Mouse (Mus musculus): Measurements from ENCODE around the gene Osbpl11. TPM values are rescaled to one million over a fixed set of nuclear protein-coding genes. Genes with fewer than 3 reads are reported as not detected.

The Osbpl11 gene
- total RNA-seq, 4 experiments from 2014 or later = 16.1 to 21.6 (median 17.0) TPM

DNA sequence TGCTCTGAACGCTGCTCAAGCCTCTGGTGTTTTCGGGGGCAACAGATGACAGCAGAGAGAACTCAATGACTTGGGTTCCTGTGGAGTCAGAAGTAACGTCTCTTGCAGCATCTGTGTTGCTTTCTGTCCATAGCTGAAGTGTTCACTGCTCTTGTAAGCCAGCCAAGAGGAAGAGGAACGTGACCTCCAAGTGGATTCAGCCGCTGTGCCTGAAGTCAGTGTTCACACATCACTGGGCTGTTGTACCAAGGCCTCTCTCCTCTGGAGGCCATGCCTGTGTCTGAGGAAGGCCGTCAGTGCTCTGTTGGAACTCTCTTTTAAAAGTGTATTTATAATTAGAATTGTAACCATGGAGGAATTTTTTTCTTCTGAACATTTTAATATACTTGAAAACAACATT is 57.2 kb downstream of the Osbpl11 start:
- DNase-seq (ENCODE audit: low spot score) = no peak

DNA sequence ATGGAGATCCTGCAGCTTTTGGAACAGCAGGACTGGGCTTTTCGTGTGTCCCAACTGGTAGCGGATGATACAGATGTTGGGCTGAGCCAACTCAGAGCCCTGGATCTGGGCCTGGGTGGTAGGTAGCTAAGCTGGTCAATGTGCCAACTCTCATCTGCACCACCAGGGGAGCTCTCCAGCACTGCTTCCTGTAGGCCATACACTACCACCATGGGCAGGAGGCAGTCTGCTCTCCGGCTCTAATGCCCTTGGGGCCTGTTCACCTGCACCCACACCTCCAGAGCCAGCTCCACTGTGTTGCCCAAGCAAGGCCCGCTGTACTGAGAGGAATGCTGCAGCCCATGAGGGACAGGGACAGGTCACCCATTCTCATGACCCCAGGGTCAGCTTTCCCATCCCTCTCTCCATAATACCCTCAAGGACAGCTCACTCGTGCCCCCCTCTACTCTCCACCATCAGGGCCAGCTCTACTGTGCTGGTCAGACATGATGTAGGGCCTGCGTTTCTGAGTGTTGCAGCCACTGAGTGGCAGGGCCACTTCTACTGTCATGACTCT is 59.3 kb downstream of the Osbpl11 start:
- no peak for DNase-seq (ENCODE audit: low spot score)

DNA sequence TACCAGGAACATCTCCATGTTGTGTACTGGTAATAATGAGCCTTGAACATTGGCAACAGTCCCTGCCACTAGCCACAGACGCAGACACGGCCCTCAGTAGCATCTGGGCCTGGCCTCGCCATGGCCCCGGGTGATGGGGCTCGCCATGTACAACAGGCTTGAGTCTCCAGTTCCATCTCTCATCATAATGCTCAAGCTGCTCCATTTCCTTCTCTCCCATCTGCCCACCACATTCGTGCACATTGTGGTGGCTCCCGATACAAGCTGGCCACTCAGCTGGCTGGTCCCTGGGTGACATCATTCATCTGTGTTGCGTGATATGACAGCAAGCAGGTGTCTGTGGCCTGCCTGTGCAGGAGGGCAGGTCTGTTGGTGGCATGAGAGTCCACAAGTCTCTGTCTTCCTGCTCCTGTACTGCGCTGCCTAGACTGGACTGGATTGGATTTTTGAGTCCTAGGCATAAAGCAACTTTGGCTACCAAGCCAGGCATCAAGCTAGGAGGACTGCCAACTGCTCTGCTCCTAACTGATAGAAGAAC is 60.1 kb downstream of the Osbpl11 start:
- DNase-seq (ENCODE audit: low spot score) = no peak

GRCm38 (mm10) chr16:33246526-33246925 is 61.7 kb downstream of the Osbpl11 start:
- no peak for DNase-seq (ENCODE audit: low spot score)

DNA sequence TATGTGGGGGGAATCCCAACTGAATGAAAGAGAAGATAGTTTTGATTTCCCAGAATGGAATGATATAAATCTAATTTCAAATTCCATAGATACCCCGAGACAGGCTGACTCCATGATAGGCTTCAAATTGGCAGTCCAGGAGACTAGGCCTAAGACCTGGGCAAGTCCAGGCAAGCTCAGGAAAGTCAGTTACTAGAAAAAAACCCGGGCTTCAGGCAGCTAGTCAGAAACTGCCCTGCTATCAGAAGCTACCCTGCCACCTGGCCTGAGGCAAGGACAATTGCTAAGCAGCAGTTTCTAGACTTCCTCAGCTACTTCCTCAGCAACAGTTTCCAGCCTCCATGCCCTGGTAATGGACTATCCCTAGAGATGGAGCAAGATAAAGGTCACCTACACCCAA is 62.1 kb downstream of the Osbpl11 start:
- no peak for DNase-seq (ENCODE audit: low spot score)

DNA sequence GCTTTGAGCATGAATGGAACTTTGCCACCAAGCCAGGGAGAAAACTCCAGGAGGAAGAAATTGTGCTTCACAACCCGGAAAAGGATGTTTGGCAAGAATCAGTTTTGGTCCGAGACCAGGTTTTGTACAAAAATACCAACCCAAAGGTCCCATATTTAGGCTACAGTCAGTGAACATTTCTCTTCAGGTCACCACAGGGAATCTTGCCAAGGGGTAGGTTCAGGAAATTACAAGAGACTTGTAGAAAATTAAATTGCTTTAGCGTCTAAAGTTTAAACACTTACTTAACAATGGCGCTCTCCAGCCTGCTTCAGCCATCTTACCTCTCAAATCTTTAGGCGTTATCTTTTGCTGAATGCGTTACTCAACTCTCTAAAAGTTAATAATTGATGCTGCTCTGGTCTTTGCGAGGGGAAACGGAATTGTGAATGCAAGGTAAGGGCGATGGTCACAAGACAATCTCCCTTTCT is 65.8 kb downstream of the Osbpl11 start:
- peak; percentile 41 for DNase-seq (ENCODE audit: low spot score)

DNA sequence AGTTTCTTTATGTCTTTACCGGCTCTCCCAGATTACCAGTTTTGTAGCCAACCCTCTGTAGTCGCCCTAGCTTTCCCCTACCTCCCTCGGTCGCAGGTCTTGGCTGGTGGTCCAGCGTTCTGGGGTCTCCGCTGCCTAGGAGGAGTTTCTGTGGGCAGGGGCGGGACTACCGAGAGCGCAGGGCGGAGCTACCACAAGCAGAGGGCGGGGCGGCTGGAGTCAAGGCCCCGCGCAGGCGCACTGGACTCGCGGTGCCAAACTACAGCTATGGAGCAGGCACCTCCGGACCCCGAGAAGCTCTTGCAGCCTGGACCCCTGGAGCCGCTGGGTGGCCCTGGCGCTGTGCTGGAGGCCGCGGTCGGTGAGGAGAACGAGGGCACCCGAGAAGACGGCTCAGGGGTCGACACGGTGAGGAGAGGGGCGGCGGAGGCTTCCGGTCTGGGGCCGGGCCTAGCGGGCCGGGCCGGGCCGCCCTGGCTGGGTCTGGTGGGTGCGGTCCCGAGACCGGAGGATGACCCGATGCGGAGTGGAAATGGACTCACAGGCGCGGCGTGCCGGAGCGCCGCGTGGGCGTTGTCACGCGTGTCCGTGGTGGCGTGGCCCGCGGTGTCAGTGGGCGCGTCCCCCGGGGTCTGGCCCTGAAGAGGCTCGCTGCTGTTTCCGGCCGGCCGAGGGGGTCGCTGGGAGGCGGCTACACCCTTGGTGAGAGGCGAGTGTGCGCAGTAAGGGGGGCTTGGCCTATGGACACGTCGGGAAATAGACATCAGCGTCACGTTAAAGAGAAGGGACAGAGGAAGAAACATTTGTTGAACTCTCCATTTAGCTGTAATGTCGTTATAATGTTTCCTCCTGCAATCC is 66.6 kb downstream of the Osbpl11 start, which contains the start of gene Snx4:
TSS of gene Snx4 (plus strand) at position 249 of the 858 bp plus-strand sequence.
- peak; percentile 91 for DNase-seq (ENCODE audit: low spot score)

DNA sequence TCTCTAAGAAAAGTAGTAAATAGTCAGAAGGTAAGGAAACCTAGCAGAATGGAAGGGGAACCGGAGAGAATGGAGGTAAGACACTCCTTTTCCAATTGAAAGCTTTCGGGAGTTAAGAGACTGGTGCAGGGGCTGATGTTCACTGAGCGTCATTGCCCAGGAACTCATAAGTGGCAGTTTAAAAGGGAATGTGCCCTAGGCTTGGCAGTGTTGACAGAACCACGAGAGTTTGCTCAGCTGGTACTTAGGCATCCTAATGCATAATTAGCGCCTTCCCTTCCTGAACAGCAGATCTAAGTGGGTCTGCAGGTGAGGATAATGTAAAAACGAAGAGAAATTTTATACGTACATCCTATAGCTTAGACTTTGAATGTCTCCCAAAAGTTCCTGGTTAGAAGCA is 70.7 kb downstream of the Osbpl11 start:
- DNase-seq (ENCODE audit: low spot score) = no peak

DNA sequence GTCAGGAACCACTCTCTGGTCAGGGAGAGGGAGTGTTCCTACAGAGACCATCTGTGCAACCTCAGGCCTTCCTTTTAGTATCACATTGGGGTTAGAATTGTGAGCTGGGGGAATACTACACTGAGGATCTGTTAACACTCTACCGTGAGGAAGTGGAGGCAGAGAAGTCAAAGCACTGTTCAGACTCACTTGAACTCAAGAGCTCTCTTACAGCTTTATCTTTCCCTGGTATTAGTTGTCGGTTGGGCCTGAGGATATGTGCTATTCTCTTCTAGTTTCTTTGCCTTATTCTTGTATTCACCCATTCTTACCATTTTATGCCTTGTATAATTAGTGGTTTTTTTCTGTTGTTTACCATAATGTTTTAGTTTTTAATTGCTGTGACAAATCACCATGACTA is 73.7 kb downstream of the Osbpl11 start:
- DNase-seq (ENCODE audit: low spot score) = no peak

DNA sequence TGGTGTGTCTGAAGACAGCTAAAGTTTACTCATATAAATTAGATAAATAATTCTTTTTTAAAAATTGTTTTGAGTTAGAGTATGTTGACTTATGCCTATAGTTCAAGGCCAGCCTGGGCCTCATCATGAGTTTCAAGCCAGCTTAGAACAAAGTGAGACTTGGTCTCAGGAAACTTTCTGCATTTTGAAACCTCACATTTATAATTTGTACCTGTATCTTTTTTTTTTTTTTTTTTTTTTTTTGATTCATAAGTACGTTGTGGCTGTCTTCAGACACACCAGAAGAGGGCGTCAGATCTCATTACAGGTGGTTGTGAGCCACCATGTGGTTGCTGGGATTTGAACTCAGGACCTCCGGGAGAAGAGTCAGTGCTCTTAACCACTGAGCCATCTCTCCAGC is 75.0 kb downstream of the Osbpl11 start:
- no peak for DNase-seq (ENCODE audit: low spot score)

DNA sequence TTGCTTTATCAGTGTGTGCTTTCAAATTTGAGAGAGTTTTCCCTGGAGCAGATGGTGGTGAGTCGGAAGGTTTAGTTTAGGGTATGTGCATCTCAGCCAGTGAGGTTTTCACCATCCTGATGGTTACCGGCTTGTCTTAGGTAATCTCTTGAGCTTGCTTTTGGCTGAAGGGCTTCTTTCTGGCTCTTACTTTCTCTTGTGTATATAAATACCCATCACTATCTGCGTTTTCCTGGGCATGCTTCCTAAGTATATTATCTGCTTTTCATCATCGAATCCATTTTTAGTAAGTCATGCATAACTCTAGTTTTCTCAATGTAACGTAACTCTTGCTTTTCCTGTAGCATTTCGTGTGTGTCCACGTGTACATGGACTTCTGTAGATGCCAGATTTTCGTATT is 76.0 kb downstream of the Osbpl11 start:
- DNase-seq (ENCODE audit: low spot score) = peak; percentile 13

- no peak for DNase-seq (ENCODE audit: low spot score)
Observed at GRCm38 (mm10) chr16:33261584-33262061, 76.8 kb downstream of the Osbpl11 start.

DNA sequence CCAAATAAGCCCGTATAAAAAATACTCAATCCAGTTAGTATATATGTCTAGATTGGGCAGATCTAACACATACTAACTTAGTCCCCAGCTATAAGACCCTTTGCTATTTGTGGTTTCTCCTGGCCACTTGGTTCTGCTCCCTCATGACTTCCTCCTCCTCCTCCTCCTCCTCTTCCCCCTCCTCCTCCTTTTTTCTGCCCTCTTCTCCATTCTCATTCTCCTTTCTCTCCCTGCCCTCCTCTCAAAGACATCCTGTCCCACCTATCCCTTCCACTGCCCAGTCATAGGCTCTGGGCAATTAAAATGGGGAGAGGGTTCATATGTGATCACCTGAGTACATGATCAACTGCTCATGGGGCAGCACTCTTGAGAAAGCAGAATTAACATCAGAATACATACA is 77.2 kb downstream of the Osbpl11 start:
- DNase-seq (ENCODE audit: low spot score) = no peak

GRCm38 (mm10) chr16:33267616-33268253 is 82.9 kb downstream of the Osbpl11 start:
- DNase-seq (ENCODE audit: low spot score) = no peak

DNA sequence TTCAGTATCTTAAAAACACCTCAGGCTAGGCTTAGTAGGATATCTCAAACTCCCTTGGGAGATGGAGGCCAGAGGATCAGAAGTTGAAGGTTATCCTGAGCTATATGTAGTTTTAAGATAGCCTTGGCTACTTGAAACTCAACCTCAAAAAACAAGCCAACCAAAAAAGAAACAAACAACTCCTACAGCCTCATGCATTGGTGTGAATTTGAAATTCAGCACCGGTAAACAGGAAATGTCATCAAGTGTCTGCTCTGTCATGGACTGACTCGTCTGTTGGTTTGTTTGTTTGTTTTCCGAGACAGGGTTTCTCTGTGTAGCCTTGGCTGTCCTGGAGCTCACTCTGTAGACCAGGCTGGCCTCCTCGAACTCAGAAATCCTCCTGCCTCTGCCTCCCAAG is 87.0 kb downstream of the Osbpl11 start:
- no peak for DNase-seq (ENCODE audit: low spot score)

DNA sequence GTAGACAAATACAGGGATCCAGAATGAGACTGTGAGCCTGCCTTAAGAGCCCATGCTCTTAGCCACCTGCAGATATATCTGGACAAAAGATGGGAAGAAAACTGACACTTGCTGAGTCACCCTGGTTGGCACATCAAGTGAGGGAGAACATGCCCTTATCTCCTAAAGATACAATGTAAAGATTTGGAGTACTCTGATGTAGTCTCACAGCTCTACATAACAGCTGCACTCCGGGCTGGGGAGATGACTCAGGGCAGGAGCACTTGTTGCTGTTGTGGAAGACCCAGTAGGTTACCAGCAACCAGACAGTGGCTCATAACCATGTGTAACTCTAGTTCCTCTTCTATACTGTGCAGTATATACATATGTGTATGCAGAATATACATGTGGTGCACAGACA is 98.2 kb downstream of the Osbpl11 start:
- DNase-seq (ENCODE audit: low spot score) = no peak

GRCm38 (mm10) chr16:33288536-33288935 is 103.7 kb downstream of the Osbpl11 start:
- DNase-seq (ENCODE audit: low spot score) = no peak

- no peak for DNase-seq (ENCODE audit: low spot score)
Observed at GRCm38 (mm10) chr16:33289981-33290380, 105.1 kb downstream of the Osbpl11 start.

DNA sequence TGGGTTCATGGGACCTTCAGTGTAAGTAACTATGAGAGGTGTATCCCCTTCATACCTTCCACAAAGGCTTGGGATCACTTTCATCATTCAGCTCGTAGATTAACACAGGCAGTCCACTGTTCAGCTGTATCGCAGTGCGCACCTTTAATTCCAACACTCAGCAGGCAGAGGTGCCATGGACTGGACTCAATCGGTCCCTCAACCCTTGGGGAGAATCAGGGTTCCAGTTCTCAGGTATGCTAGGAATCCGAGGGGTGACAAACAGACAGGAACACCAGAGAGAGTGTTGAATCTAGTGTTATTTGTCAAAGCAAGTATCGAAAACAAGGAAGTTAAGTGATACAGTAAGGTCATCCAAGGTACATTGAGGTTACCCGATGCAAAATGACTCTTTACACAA is 107.4 kb downstream of the Osbpl11 start:
- DNase-seq (ENCODE audit: low spot score) = no peak
